Mouse (Mus musculus): ENCODE data around the gene Adamts1. TPM values are rescaled to one million over a fixed set of nuclear protein-coding genes. Genes with fewer than 3 reads are reported as not detected.

Adamts1 gene
- total RNA-seq, 2 experiments from 2014 or later = 16.3 to 21.4 TPM

DNA sequence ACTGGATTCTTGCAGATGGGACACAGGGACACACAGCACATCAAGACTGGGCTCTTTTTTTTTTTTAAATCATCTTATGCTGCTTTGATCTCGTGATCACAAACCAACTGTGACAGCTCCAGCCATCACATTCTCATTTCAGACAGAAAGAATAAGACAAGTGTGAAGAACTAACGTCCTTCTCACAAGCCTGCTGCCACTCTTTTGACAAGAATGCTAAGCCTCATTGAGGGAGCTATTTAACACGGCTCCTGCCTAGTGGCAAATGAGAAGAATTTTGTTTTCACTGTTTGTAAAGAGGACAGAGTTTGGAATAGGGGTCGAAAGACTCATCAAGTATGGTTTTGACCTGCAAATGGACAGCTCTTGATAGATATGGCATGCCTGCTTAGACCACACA lies 35.6 kb downstream of the Adamts1 start:
- no peak for DNase-seq (ENCODE audit: low spot score in 2 of 2)

DNA sequence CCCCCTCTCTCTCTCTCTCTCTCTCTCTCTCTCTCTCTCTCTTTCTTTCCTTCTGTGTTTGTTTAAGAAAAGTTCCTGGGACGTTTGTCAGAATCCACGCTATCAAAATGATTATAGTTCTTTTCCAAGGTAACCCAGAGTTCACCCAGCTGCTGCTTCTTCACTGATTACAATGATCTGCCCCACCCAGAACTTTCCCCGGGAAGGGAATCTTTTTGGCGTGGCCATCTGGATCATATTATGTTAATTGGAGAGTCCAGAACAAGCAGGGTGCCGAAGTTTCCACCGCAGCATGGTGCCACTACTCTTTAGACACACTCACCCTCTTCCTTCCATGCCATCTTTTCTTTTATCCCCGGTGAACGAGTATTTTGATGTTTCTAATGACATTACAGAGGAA lies 37.2 kb downstream of the Adamts1 start:
- DNase-seq (ENCODE audit: low spot score in 2 of 2) = no peak

DNA sequence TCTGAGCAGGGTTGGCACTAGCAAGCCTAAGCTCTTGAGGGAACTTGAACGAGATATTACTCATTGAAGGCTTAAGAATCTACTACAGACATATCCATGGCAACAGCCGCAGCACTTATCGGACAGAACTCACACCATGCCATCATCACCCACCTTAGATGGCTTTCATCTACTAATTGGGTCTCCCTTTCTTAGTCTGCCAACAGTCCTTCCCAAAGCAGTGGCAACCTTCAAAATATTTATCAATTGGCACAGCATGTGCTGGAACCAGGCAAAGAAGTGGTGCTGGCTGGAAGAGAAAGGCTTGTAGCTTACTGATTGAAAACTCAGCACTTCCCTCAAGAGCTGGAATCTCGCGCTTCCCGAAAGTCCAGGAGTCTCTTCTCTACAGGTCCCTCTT lies 37.7 kb downstream of the Adamts1 start:
- DNase-seq (ENCODE audit: low spot score in 2 of 2) = no peak

DNA sequence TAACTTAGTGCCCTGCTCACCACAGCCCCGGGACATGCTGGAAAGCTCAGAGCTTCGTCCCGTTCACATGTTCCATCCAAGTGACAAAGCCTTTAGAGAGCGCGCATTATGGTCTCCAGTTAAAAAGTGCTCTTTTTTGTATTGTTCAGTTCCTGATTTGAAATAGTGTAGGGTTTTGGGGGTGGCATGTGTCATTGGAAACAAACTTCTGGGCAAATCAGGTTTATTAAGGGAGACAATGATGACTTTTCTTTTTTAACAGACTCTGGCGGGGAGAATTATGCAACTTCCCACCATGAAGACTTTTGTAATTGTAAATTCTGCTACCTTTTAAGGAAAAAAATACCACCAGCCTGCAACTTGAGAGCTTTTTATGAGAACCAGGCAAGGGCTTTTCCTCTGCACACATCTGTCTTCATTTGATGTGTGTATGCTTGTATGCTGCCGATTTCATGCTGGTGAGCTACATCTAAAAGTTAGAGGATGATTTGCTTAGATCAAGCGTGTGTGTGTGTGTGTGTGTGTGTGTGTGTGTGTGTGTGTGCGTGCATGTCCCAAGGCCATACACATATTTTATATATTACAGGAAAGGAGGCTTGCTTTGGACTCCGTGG lies 40.8 kb downstream of the Adamts1 start:
- DNase-seq (ENCODE audit: low spot score in 2 of 2) = no peak

DNA sequence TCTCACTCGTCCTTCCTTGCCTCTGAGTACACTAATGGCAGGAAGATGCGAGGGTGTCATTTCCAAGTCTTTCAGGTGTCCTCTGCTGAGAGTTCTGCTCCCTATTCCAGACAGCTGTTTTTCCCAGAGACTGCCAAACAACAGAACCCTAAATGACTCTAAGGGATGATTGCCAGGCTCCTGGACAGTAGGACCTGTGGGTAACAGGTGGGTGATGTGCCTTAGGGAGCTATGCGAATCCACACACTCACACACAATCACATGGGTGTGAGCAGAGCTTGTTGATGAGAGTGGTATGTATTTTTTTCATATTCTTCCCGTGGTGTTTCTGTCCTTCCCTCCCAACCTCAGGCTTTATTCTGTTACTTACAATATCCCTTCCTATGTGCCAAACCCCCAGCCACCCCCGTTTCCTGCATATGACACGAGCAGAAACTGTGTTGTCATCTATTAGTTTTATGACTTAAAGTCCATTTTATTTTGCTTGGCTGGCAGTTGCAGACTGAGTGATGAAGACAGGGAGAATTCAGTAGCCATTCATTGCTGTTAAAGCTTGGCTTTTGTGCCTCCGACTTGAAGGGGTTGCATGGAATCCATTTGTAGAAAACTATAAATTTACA lies 41.8 kb downstream of the Adamts1 start:
- DNase-seq (ENCODE audit: low spot score in 2 of 2) = no peak

DNA sequence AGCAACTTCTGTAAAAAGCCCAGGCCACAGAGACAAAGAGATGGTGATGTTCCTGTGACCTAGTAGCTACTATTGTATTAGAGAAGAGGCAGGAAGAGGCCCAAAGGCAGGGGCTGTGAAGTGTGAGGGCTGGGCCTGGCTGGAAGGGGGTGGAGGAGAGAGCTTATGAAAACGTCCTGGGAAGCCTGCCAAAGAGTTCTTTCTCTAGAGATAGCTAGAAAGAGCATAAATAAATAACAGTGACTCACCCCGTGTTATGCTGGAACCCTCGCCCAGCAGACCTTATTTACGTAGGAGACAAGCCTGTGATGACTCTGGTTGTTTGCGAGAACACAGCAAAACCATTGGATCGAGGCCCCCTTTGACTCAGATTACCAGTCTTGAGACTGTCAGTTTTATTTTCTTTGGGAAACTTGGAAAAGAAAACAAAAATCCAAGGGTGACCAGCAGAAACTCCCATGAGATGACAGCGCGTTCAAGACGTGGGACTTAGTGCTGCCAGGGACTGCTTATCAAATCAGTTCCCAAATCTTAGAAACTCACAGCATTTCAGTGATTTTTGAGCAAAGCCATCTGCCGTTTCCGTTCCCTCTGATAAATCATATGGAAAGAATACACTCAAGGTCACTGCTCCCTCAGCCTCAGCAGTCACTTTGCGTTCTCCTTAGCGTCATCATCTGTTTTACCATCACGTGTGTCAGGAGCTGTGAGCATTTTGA lies 46.7 kb downstream of the Adamts1 start:
- peak in 1 of 2 experiments; percentile 31 for DNase-seq (ENCODE audit: low spot score in 2 of 2)

DNA sequence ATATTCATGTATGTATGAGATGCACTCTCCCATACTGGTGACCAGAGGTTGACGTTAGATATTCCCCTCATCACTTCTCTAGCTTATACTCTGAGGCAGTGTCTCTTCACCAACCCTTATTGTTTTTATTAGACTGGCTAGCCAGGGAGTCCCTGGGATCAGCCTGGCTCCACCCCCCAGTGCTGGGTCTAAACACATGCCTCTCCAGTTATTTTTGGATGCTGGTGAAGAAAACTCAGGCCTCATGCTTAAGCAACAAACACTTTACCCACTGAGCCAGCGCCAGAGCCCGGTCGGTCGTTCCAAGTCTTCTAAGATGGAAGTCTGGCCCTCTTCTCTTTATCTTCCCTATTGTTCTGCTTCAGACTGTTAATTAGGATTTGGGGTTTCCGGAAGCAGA lies 53.6 kb downstream of the Adamts1 start:
- no peak for DNase-seq (ENCODE audit: low spot score in 2 of 2)

DNA sequence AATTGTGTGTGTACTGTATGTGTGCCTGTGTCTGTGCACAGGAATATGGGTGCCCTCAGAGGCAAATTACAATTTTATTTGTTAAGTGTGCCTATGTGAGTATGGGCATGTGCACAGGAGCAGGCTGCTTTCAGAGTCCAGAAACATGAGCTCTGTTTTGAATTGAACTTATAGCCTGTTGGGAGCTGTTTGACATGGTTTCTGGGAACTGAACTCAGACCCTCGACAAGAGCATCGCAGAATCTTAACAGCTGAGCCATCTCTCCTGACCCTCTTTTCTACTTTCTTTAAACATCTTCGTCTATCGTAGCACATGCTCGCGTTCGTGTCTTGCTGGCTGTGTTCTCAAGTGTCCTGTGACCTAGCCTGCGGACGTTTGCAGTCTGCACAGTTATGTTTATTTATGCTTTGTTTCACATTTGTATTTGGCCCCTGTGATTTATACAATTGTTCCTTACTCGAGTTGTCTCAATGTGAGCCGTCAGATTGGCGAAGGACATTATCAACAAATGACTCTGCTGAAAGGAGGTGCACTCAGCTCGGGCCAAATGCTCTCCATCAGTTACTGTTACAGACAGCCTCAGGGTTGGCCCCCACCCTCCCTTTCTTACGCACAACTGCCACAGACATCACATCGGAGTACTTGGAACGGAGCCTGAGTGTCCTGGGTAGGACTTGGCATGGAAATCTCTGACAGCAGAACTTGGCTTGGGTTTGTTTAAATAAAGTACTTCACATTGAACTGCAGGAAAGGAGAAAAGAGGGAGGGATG lies 55.1 kb downstream of the Adamts1 start:
- peak in 1 of 2 experiments; percentile 26 for DNase-seq (ENCODE audit: low spot score in 2 of 2)

DNA sequence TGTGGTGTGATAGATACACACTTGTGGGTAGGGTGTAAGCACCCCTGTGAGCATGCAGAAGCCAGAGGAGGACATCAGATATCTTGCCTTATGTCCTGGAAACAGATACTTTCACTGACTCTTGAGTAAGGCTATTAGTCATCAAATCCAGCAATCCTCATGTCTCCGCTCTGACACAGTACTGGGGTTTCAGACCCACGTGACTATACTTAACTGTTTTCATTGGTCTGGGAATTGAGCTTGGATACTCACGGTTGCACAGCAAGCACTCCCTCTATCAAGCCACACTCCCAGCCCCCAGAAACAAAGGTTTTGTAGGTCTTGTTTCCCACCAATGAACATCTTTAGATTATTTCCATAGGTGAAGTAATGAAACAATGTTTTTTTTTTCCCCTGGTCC lies 56.5 kb downstream of the Adamts1 start:
- DNase-seq (ENCODE audit: low spot score in 2 of 2) = no peak

Other genes with a start within 250 kb of the Adamts1 start
- 1 to 10 TPM; 4.5 to 5.1 TPM for gene Cyyr1, start 249.7 kb downstream of the Adamts1 start, total RNA-seq (2021)
- 1 to 10 TPM; 1.2 to 1.6 TPM for gene Adamts5, start 98.7 kb upstream of the Adamts1 start, total RNA-seq (2021)